Comparison of ENCODE assay signal across 12 mouse cellular contexts in the genomic region with DNA sequence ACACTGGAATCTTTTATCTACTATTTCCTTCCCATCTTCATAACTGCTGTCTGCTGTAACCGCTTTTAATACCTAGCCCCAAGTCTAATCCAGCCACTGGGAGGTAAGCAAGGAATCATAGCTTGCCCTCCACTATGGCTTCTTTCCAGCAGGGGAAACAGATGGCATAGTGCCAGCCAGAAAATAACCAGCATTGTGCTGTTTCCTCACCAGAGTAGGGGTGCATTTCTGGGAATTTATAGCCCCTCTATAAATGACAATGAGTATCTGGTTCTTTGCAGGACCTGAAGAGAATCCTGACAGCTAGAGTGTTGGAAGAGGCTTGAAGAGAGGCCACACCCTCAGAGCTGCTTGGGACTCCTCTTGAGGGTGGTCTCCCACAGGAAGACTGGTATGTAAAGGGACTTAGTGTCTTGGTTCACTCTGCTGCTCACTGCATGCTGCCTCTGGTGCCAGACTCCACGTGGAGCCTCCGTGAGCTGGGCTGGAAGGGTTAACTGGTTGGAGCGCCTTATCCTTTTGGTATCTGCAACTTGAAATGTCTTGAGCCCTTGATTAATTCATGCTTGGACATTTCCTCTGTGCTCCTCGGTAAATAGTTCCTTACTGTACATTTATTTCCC. TPM values are rescaled to one million over a fixed set of nuclear protein-coding genes. Genes with fewer than 3 reads are reported as not detected.
DNase-seq lines count a peak whose midpoint lies in the region; ATAC-seq and TF ChIP-seq lines count a peak whose summit lies in the region.
"Had no signal": no experiment of that assay in that cellular context is flagged by ENCODE, and none has a peak within 500 bp of the region (broad histone marks: within the 10 kb centered on the region; RNA-seq: fewer than 3 reads in every experiment).

No protein-coding gene starts in this region.

- no peaks in the 10 kb centered on the region for H3K9me3 ChIP-seq in forebrain, embryonic 10.5 days
- H3K9me3 ChIP-seq in forebrain, postnatal 0 days (ENCODE audit: low read length), result no peaks in the 10 kb centered on the region
- H3K9me3 ChIP-seq in hindbrain, postnatal 0 days (ENCODE audit: low read length), result no peaks in the 10 kb centered on the region
- H3K9me3 ChIP-seq in hindbrain, embryonic 12.5 days (replicated peaks), result no peaks in the 10 kb centered on the region
- no peaks in the 10 kb centered on the region for H3K9me3 ChIP-seq in neural tube, embryonic 12.5 days
- H3K9me3 ChIP-seq: midbrain, embryonic 12.5 days had no signal

- TF ChIP-seq CTCF in forebrain, postnatal 0 days (IDR thresholded peaks at IDR 0.05; ENCODE audit: low read depth), result no peak
- TF ChIP-seq CTCF in hindbrain, postnatal 0 days (IDR thresholded peaks at IDR 0.05; ENCODE audit: low read depth), result no peak

- H3K4me2 ChIP-seq in forebrain, postnatal 0 days (ENCODE audit: low read depth), result no peak overlapping the region
- no peak overlapping the region for H3K4me2 ChIP-seq in hindbrain, postnatal 0 days (ENCODE audit: low read depth, low read length)
- H3K4me2 ChIP-seq in hindbrain, embryonic 12.5 days (replicated peaks), result no peak overlapping the region
- no peak overlapping the region for H3K4me2 ChIP-seq in neural tube, embryonic 12.5 days (replicated peaks)
- H3K4me2 ChIP-seq: midbrain, embryonic 12.5 days had no signal

- peaks cover 44% of the 10 kb centered on the region for H3K4me1 ChIP-seq in forebrain, embryonic 10.5 days
- no peaks in the 10 kb centered on the region for H3K4me1 ChIP-seq in forebrain, postnatal 0 days (ENCODE audit: insufficient read depth)
- H3K4me1 ChIP-seq in hindbrain, postnatal 0 days (ENCODE audit: insufficient read depth, low read length), result no peaks in the 10 kb centered on the region; the same call in 1 of the 2 replicates
- H3K4me1 ChIP-seq in hindbrain, embryonic 12.5 days, result peaks cover 18% of the 10 kb centered on the region
- peaks cover 11% of the 10 kb centered on the region; the same call in 1 of the 2 replicates for H3K4me1 ChIP-seq in neural tube, embryonic 12.5 days

- no peak for DNase-seq in forebrain, embryonic 10.5 days (ENCODE audit: extremely low spot score, low spot score)
- DNase-seq in forebrain, postnatal 0 days, result no peak
- DNase-seq in hindbrain, postnatal 0 days (ENCODE audit: low spot score), result peak; percentile 21
- no peak for DNase-seq in neural tube, embryonic 10.5 days (ENCODE audit: extremely low spot score, low spot score)
- no peak for DNase-seq in cerebellum, adult 11-12 months
- DNase-seq in gastrocnemius, postnatal 36 days, result no peak
- DNase-seq: kidney, adult 11 months had no signal

- H3K27me3 ChIP-seq in forebrain, embryonic 10.5 days (ENCODE audit: poor library complexity, severe bottlenecking), result no peaks in the 10 kb centered on the region
- no peaks in the 10 kb centered on the region for H3K27me3 ChIP-seq in forebrain, postnatal 0 days (ENCODE audit: insufficient read depth, low read length)
- H3K27me3 ChIP-seq in hindbrain, postnatal 0 days (ENCODE audit: insufficient read depth, low read length), result no peaks in the 10 kb centered on the region
- no peaks in the 10 kb centered on the region for H3K27me3 ChIP-seq in hindbrain, embryonic 12.5 days
- no peaks in the 10 kb centered on the region for H3K27me3 ChIP-seq in neural tube, embryonic 12.5 days (replicated peaks)
- H3K27me3 ChIP-seq: midbrain, embryonic 12.5 days had no signal

- no peak overlapping the region for H3K9ac ChIP-seq in forebrain, postnatal 0 days
- no peak overlapping the region for H3K9ac ChIP-seq in hindbrain, postnatal 0 days (replicated peaks; ENCODE audit: low read length)
- no peak overlapping the region for H3K9ac ChIP-seq in hindbrain, embryonic 12.5 days
- no peak overlapping the region for H3K9ac ChIP-seq in neural tube, embryonic 12.5 days
- H3K9ac ChIP-seq: liver, embryonic 14.5 days; midbrain, embryonic 12.5 days had no signal

- no peak overlapping the region for H3K4me3 ChIP-seq in forebrain, embryonic 10.5 days
- no peak overlapping the region for H3K4me3 ChIP-seq in forebrain, postnatal 0 days (ENCODE audit: low read depth, low read length)
- no peak overlapping the region for H3K4me3 ChIP-seq in hindbrain, postnatal 0 days (ENCODE audit: low read length)
- no peak overlapping the region for H3K4me3 ChIP-seq in hindbrain, embryonic 12.5 days
- H3K4me3 ChIP-seq in neural tube, embryonic 12.5 days, result no peak overlapping the region
- H3K4me3 ChIP-seq: midbrain, embryonic 12.5 days had no signal

- H3K27ac ChIP-seq in forebrain, embryonic 10.5 days, result peak overlapping the region; percentile 62; the same call in 1 of the 2 replicates
- H3K27ac ChIP-seq in forebrain, postnatal 0 days (ENCODE audit: low read depth, low read length), result no peak overlapping the region
- H3K27ac ChIP-seq in hindbrain, postnatal 0 days, result no peak overlapping the region
- H3K27ac ChIP-seq in hindbrain, embryonic 12.5 days, result no peak overlapping the region
- H3K27ac ChIP-seq in neural tube, embryonic 12.5 days, result 0 out of 2 replicates have a peak overlapping the region, but pooled peaks have one; percentile 5
- H3K27ac ChIP-seq: liver, embryonic 14.5 days; midbrain, embryonic 12.5 days had no signal

- H3K36me3 ChIP-seq in forebrain, embryonic 10.5 days (replicated peaks), result peaks cover 4% of the 10 kb centered on the region
- H3K36me3 ChIP-seq in forebrain, postnatal 0 days (ENCODE audit: insufficient read depth), result no peaks in the 10 kb centered on the region
- no peaks in the 10 kb centered on the region for H3K36me3 ChIP-seq in hindbrain, postnatal 0 days (ENCODE audit: insufficient read depth, low read length)
- H3K36me3 ChIP-seq in hindbrain, embryonic 12.5 days, result no peaks in the 10 kb centered on the region; the same call in 1 of the 2 replicates
- no peaks in the 10 kb centered on the region for H3K36me3 ChIP-seq in neural tube, embryonic 12.5 days
- H3K36me3 ChIP-seq: G1E; midbrain, embryonic 12.5 days had no signal

- WGBS in forebrain, embryonic 10.5 days, result 83% methylated on average over 5 of the region's 5 CpGs
- WGBS in forebrain, postnatal 0 days, result 50% methylated on average over 5 of the region's 5 CpGs
- 52% methylated on average over 5 of the region's 5 CpGs for WGBS in hindbrain, postnatal 0 days
- WGBS in hindbrain, embryonic 12.5 days, result 62% methylated on average over 5 of the region's 5 CpGs
- 57% methylated on average over 5 of the region's 5 CpGs for WGBS in neural tube, embryonic 12.5 days

- ATAC-seq in forebrain, postnatal 0 days, result no peak
- no peak for ATAC-seq in hindbrain, postnatal 0 days
- ATAC-seq in hindbrain, embryonic 12.5 days (ENCODE audit: low FRiP score), result no peak
- ATAC-seq in neural tube, embryonic 12.5 days (ENCODE audit: low FRiP score, low read depth), result no peak

- intact Hi-C loops in gastrocnemius, postnatal 36 days (cut with DNase I), result no loop called here

RNA-seq across cellular contexts. Expression of gene Lpp, which starts 49.3 kb away (rescaled TPM):
- polyA plus RNA-seq in forebrain, embryonic 10.5 days (2016; fragmentation: Nextera tagmentation; extraction: Ambion mirVana), result 27.3 and 27.9 TPM in 2 replicates
- total RNA-seq in forebrain, postnatal 0 days (2014; rRNA removed), result 6.0 and 9.4 TPM in 2 replicates
- 2.6 and 6.2 TPM in 2 replicates for polyA plus RNA-seq in forebrain, postnatal 0 days (2015; fragmentation: Nextera tagmentation; extraction: Ambion mirVana)
- 11.4 and 13.1 TPM in 2 replicates for total RNA-seq in hindbrain, postnatal 0 days (2014; rRNA removed)
- 8.4 and 8.8 TPM in 2 replicates for polyA plus RNA-seq in hindbrain, postnatal 0 days (2015; fragmentation: Nextera tagmentation; extraction: Ambion mirVana)
- 25.9 and 27.9 TPM in 2 replicates for polyA plus RNA-seq in hindbrain, embryonic 12.5 days (2016; fragmentation: Nextera tagmentation; extraction: Ambion mirVana)
- 18.8 TPM in 2 replicates for polyA plus RNA-seq in neural tube, embryonic 12.5 days (2016; fragmentation: Nextera tagmentation; extraction: Ambion mirVana)
- total RNA-seq in gastrocnemius, postnatal 36 days (2021), result 10 to 100 TPM; 16.6 to 18.6 TPM
- polyA plus RNA-seq: G1E had no signal

Comparison
In these comparisons a context has a peak if more than half of its experiments do, and no peak if none do; other contexts are left out.
1. H3K27ac ChIP-seq: peak in forebrain, embryonic 10.5 days (single experiment) and neural tube, embryonic 12.5 days (single experiment); none in forebrain, postnatal 0 days (single experiment), hindbrain, postnatal 0 days (single experiment) and hindbrain, embryonic 12.5 days (single experiment).